Mouse (Mus musculus) adrenal gland (tissue): Measurements from ENCODE around the gene Exoc7.

Experiments used
- intact Hi-C: fragments of 180-260 bp; cut with DNase I; formaldehyde crosslinking; loops from one replicate; pipeline ENCODE4 v1.15.1; 2025

Exoc7 gene

DNA sequence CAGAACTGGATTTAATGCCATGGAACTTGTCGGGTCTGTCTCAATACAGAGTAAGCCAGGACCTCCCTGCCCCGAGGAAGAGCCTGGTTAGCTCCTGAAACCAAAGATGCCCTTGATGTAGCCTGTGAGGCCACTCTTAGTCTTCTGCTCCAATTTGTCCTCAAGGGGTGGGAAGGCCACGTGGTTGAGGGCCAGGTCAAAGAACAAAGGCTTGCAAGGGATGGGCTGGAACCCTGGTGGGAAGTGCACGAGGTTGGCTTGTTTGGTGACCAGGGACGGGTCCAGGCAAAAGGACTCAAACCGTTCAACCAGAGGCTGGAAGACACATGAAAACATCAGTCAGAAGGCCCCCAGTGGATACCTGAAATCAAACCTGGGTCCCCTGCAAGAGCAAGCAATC is 61.4 kb downstream of the Exoc7 start:
- intact Hi-C loops = no loop called here

DNA sequence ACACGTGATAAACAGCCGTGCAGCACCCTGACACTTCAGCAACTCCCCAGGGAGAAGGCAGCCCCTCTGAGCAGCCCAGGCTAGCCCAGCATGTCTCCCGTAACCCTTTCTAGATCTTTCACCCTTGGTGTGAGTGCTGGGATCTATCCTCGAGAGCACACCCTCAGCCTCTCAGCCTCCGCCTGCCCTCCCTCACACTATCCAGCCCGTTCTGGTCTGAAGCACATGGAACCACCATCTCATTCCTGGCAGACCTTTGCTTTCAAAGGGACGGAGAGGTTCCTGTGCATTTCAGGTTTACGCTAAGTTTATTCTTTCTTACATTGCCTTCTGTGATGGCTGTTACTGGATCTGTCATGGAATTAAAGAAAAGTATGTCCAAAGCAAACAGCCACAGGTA is 62.5 kb downstream of the Exoc7 start:
- intact Hi-C loops = no loop called here

DNA sequence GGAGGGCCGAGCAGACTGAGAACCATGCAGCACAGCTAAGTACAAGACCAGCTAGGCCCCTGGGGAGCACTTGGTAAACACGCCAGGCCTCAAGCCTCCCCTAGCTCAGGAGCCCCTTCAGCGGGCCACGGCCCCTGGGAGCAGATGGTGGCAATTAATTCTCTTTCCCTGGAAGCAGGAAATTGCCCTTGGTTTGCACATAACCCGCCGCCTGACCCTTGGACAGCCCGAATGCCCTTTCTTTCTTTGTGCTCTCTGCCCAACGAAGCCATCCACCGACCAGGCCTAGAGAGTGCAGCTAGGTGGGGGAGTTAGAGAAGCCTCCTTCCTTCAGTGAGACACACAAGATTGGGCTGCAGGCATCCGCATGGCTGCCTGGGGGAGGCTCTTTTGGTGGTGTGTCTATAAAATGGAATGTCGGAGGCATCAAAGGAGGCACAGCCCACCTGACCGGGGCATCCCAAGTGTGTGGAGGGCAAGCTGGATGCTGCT is 65.2 kb downstream of the Exoc7 start:
- intact Hi-C loops = no loop called here

DNA sequence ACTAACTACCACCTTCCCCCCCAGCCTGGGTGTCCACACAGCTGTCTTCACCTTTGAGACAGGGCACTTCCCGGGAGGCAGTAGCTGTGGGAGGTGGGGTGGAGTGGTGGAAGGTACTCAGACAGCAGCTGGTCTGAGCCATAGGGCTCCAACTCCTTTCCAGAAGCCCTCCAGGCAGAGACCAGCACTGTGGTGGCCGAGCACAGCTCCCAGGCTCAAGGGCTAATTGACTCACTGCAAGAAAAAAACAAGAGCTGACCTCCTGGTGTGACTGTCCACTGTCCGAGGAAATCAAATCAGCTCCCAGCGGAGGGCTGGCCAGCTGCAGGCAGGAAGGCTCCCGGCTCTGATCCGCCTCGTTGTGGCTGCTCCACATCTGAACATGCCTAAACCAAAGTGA is 67.2 kb downstream of the Exoc7 start:
- intact Hi-C loops = no loop called here
